In genomic region chr16:30633906-30634746, GRCm38 (mm10) we compare ENCODE assay signal across 18 mouse cellular contexts. TPM values are rescaled to one million over a fixed set of nuclear protein-coding genes. Genes with fewer than 3 reads are reported as not detected.
DNase-seq lines count a peak whose midpoint lies in the region; ATAC-seq lines count a peak whose summit lies in the region.
"Had no signal": no experiment of that assay in that cellular context is flagged by ENCODE, and none has a peak within 500 bp of the region (broad histone marks: within the 10 kb centered on the region; RNA-seq: fewer than 3 reads in every experiment).

No protein-coding gene starts in this region.

- H3K36me3 ChIP-seq in intestine, embryonic 16.5 days (ENCODE audit: control insufficient read depth, insufficient read depth, low read length), result no peaks in the 10 kb centered on the region
- H3K36me3 ChIP-seq in intestine, embryonic 15.5 days, result no peaks in the 10 kb centered on the region
- H3K36me3 ChIP-seq: embryonic facial prominence, embryonic 15.5 days; limb, embryonic 12.5 days; liver, embryonic 12.5 days had no signal

- H3K4me3 ChIP-seq in intestine, embryonic 16.5 days (ENCODE audit: low read length), result no peak overlapping the region
- no peak overlapping the region for H3K4me3 ChIP-seq in intestine, embryonic 15.5 days (replicated peaks)
- H3K4me3 ChIP-seq: embryonic facial prominence, embryonic 15.5 days; limb, embryonic 12.5 days; liver, embryonic 12.5 days had no signal

- no peaks in the 10 kb centered on the region for H3K27me3 ChIP-seq in intestine, embryonic 16.5 days (replicated peaks; ENCODE audit: control insufficient read depth, insufficient read depth, low read length)
- H3K27me3 ChIP-seq in intestine, embryonic 15.5 days (replicated peaks), result no peaks in the 10 kb centered on the region
- H3K27me3 ChIP-seq: embryonic facial prominence, embryonic 15.5 days; limb, embryonic 12.5 days; liver, embryonic 12.5 days had no signal

- peaks cover 5% of the 10 kb centered on the region; the same call in 1 of the 2 replicates for H3K4me1 ChIP-seq in intestine, embryonic 16.5 days (ENCODE audit: control insufficient read depth, insufficient read depth, low read length)
- no peaks in the 10 kb centered on the region for H3K4me1 ChIP-seq in intestine, embryonic 15.5 days (replicated peaks)
- H3K4me1 ChIP-seq: embryonic facial prominence, embryonic 15.5 days; liver, embryonic 12.5 days had no signal

- ATAC-seq in intestine, embryonic 16.5 days, result peak; percentile 36; the same call in 1 of the 2 replicates
- ATAC-seq in intestine, embryonic 15.5 days, result no peak
- peak; percentile 30; the same call in 1 of the 2 replicates for ATAC-seq in neutrophil, adult 5-6 weeks (ENCODE audit: extremely low read depth, insufficient number of reproducible peaks, low FRiP score, poor library complexity, severe bottlenecking)
- ATAC-seq: inflammation-experienced regulatory T-cells, adult 6 months; liver, embryonic 12.5 days had no signal

- H3K4me2 ChIP-seq in intestine, embryonic 16.5 days (ENCODE audit: low read depth, low read length), result no peak overlapping the region
- no peak overlapping the region for H3K4me2 ChIP-seq in intestine, embryonic 15.5 days (replicated peaks)
- H3K4me2 ChIP-seq: embryonic facial prominence, embryonic 15.5 days; heart, embryonic 11.5 days; limb, embryonic 12.5 days; liver, embryonic 12.5 days had no signal

- no peak overlapping the region for H3K27ac ChIP-seq in intestine, embryonic 16.5 days (ENCODE audit: low read length)
- H3K27ac ChIP-seq in intestine, embryonic 15.5 days, result no peak overlapping the region
- H3K27ac ChIP-seq: embryonic facial prominence, embryonic 15.5 days; limb, embryonic 12.5 days; liver, embryonic 12.5 days had no signal

- WGBS in intestine, embryonic 16.5 days, result 39% methylated on average over 8 of the region's 8 CpGs
- WGBS in intestine, embryonic 15.5 days, result 33% methylated on average over 8 of the region's 8 CpGs

- H3K9me3 ChIP-seq in intestine, embryonic 16.5 days (ENCODE audit: control insufficient read depth, low read length), result no peaks in the 10 kb centered on the region
- no peaks in the 10 kb centered on the region for H3K9me3 ChIP-seq in intestine, embryonic 15.5 days
- H3K9me3 ChIP-seq: embryonic facial prominence, embryonic 15.5 days; limb, embryonic 12.5 days; liver, embryonic 12.5 days had no signal

- H3K9ac ChIP-seq in intestine, embryonic 16.5 days (ENCODE audit: low read depth, low read length), result no peak overlapping the region
- H3K9ac ChIP-seq in intestine, embryonic 15.5 days, result no peak overlapping the region
- H3K9ac ChIP-seq: embryonic facial prominence, embryonic 15.5 days; limb, embryonic 12.5 days; liver, embryonic 12.5 days had no signal

- peak; percentile 47 to 51 for DNase-seq in B cell, adult 2 months
- DNase-seq in thymus, postnatal 25 days, result peak; percentile 64
- no peak for DNase-seq in gastrocnemius, adult 8-10 months (ENCODE audit: low spot score in 2 of 2)
- DNase-seq in cerebellum, postnatal 14 days, result no peak
- DNase-seq: adrenal gland, postnatal 36 days; cerebellum, adult 8-10 months; heart, postnatal 10 days; kidney, postnatal 36 days; lung, adult 2 months; lung, postnatal 4 days had no signal

RNA-seq across cellular contexts. Expression of gene Fam43a, which starts 34.6 kb away (rescaled TPM):
- 11.3 and 11.8 TPM in 2 replicates for polyA plus RNA-seq in intestine, embryonic 16.5 days (2015; fragmentation: Nextera tagmentation; extraction: Ambion mirVana)
- 12.1 and 12.5 TPM in 2 replicates for polyA plus RNA-seq in intestine, embryonic 15.5 days (2015; fragmentation: Nextera tagmentation; extraction: Ambion mirVana)
- total RNA-seq in neutrophil, adult 5-6 weeks (2017), result 43.5 and 46.5 TPM in 2 replicates
- 1 to 10 TPM; 3.4 to 6.3 (median 4.6) TPM for total RNA-seq in gastrocnemius, adult 8-10 months (2022)

RNA-seq across cellular contexts. Expression of gene Lsg1, which starts 46.7 kb away (rescaled TPM):
- polyA plus RNA-seq in intestine, embryonic 16.5 days (2015; fragmentation: Nextera tagmentation; extraction: Ambion mirVana), result 41.2 and 49.3 TPM in 2 replicates
- polyA plus RNA-seq in intestine, embryonic 15.5 days (2015; fragmentation: Nextera tagmentation; extraction: Ambion mirVana), result 55.2 and 57.3 TPM in 2 replicates
- 58.8 and 71.8 TPM in 2 replicates for total RNA-seq in neutrophil, adult 5-6 weeks (2017)
- total RNA-seq in gastrocnemius, adult 8-10 months (2022), result 10 to 100 TPM; 19.6 to 23.0 (median 20.8) TPM

Comparison
In these comparisons a context has a peak if more than half of its experiments do, and no peak if none do; other contexts are left out.
1. DNase-seq: peak in B cell, adult 2 months (2 of 2) and thymus, postnatal 25 days (single experiment); none in gastrocnemius, adult 8-10 months (0 of 2) and cerebellum, postnatal 14 days (0 of 2).